Mouse (Mus musculus) cerebellum, adult 8-10 months (tissue): ENCODE data around the gene Atad3a.

Experiments
- DNase-seq: peaks from one replicate; pipeline ENCODE4 v3.0.0; 2022

Atad3a gene

DNA sequence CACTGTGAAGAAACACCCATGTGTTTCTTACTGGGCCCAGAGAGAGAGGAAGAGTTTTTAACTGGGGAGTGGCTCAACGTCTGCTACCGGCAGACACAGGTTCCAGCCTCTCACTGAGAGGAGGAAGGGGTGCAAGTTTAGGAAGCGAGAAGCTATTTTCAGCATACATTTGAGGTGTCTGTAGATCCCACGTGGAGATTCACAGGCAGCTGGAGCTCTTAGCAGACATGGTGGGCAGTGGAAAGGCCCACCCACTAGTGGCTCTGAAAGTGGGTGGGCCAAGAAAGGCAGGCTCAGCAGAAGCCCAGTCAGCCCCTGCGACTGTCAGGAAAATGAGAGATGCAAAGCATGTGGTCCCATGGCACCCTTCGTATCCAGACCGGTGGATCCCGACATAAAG, 22.6 kb downstream of the Atad3a start:
- no peak for DNase-seq

DNA sequence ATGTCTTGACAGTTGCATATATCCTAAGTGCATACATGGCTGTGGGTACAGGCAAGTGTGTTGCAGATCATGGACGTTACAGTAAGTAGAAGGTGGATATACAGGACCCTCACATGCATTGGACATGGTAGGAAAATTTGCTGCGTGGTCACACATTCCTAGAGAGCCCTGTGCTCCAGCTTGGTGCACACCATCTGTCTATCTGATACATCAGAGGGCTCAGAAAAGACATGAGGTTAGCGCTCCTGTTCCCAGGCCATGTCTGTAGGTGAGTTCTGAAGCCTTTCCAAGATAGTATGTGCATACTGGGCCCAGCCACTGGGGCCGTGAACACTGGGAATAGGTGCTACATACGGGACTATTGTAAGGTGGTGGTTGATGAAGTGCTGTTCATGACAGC, 24.5 kb downstream of the Atad3a start:
- no peak for DNase-seq

DNA sequence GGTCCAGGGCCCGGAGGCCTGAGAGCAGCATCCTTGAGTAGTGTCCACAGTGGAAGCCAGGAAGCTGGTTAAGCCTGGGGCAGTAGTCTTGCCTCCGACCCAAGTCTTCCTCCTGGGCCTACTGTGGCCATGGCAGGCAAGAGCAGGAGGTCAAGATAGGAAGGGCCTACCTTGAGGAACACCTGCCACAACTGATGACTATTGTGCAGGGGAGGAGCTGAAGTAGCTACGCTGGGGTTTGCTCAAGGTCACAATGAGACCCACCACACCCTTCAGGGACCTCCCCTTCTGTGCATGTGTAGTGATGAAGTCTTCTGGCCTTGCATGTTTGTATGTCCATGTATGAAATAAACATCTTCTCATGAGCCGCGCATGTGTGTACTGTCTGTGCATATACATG, 25.1 kb downstream of the Atad3a start:
- DNase-seq = no peak

DNA sequence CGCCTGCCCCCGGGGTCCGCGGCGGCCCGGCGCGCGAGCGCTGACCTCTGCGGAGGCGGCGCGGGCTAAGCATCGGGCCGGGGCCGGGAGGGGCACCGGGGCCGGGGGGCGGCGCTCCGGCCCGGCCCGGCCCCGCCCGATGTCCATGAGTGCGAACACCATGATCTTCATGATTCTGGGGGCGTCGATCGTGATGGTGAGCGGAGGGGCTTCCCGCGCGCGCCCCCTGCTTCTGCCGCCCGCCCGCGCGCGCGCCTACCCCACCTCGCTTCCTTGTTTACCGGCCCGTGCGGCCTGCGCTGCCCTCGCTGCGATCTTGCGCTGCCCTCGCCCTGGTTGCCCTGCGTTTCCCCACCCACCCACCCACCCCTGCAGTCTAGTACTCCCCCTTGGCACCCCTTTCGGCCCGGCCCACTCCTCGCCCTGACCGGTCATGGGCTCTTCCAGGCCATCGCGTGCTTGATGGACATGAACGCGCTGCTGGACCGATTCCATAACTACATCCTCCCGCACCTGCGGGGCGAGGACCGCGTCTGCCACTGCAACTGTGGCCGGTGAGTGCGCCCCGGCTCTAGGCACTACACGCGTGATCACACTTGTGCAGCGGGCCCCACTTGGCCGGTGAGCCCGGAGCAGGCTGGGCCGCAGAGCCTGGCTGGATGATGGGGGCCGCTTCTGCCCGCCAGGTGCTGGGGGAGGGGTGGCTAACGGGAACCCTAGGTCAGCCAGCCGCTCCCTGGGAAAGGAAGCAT, 25.8 kb downstream of the Atad3a start:
- peak; percentile 76 for DNase-seq

DNA sequence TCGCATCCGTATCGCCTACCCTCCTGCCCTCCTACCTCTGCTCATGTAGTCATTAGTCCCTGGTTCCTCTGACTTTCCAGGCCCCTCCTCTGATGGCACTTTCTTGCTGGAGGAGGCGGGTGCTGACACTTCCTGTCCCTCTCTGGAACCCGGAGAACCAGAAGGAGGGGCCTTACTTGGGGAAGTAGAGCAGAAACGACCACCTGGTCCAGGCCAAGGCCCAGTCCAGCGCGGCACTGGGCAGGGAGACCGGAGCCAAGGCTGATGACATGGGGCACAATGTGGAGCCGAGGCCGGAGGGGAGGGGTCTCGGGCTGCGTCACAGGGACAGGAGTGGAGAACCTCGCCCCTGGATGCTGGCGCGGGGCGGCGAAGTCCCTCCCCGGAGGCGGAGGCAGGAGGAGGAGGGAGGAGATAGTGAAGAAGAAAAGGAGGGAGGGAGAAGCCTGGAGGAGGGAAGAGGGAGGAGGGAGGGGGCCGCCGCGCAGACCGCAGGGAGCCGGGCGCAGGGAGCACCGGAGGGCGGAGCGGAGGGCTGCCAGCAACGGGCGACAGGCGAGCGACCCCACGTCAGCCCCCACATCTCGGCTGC, 26.4 kb downstream of the Atad3a start, which contains the start of gene Tmem240:
Gene Tmem240, plus strand, starts transcription at position 451 of the 592 bp plus-strand sequence.
- peak; percentile 93 for DNase-seq

DNA sequence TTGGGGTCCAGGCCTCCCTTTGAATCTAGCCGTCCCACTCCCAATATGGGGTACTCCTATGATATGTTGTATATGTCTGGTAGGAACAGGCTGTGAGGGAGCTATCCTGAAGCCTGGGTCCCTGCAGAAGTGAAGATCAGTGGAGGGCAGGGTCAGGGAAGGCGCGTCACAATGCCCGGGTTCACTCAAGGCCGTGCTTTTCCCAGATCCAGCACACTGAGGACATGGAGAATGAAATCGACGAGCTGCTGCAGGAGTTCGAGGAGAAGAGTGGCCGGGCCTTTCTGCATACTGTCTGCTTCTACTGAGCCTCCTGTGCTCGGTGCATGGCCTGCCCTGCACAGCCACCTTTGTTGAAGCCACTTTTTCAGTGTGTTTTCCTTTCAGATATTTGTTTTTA, 27.6 kb downstream of the Atad3a start:
- DNase-seq = no peak

DNA sequence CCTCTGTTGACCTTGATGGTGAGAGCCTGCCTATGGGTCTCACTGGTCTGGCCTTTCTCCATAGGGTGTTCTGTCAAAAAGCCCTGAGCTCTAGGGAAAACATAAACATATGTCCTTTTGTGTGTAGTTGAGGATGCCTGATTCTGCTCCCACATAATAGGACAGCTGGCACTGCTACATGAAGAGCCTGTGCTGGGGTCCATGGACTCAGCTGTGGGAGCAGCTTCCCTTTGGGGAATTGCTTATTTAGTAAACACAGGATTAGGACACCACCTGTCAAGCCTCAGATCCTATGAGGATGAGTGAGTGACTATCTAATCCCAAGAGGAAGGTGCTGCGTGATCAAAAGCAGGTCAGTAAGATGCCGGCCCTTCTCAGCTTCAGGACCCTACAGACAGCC, 32.9 kb downstream of the Atad3a start:
- DNase-seq = no peak

DNA sequence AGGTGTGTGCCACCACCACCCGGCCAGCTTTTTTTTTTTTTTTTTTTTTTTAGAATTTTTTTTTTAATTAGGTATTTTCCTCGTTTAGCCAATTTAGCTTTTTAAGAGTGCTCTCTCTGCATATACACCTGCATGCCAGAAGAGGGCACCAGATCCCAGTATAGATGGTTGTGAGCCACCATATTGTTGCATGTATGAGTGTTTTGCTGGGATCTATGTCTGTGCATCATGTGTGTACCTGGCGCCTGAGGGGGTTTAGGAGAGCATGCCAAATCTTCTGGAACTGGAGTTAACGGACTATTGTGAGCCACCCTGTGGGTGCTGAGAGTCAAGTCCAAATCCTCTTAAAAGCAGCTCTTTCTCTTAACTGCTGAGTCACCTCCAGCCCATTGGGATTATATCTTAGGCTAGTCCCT, 39.2 kb downstream of the Atad3a start:
- DNase-seq = no peak

DNA sequence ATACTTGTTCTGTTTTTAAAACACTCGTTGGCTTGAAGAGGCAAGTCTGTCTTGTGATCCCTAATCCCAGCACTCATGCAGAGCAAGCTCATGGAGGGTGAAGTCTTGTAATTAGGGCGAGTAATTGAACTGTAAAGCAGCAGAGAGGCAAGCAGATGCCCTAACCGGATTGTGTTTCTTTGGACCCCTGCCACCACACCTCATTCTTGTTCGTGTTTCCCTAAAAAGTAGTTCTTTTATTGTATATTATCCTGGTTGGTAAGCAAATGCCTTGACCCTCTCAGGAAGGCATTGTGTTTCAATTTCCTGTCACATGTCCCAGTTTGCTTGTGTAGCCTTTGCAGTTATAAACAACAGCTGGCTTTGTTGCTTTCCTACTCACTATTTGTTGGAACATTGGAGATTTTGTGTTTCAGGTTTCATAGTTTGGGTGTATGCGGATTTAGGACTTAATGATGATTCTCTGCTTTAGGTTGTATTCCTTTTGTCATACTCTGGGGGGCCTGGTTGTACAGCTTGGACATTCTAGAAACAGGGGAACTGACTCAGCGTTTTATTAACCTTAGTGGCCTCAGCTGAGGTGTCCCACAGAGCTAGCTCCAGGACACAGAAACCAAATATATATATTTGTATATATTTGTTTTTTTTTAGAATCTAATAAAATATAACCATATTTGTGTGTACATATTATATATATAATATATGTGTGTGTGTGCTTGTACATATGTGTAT, 50.2 kb downstream of the Atad3a start:
- peak; percentile 51 for DNase-seq

DNA sequence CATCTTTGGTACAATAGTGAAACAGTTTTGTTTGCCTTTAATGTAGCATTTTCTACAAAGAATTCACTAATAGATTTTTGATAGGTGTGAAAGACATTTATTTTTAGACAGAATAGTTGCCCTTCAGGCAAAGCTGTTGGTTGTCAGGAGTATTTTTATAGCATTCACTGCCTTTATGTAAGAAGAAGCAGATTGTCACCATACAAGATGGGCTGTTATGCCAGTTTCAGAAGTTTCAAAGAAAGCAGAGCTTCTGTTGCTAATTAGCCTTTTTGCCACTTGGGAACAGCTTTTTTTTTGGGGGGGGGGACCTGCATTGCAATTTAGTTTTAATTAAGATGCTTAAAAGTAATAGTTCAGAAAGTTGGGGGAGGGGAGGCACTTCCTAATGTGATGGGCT, 51.9 kb downstream of the Atad3a start:
- no peak for DNase-seq

DNA sequence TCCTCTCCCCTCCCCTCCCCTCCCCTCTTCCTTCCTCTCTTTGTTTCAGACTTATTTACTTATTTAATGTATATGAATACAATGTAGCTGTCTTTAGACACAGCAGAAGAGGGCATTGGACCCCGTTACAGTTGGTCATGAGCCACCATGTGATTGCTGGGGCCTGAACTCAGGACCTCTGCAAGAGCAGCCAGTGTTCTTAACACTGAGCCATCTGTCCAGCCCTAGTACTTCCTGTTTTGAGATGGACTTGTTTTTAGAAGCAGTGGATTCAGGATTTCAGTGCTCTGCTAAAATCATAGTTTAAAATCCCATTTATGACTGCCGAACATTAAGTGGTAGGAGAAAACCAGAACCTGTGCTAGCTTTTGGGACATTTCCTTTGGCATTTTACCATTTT, 52.3 kb downstream of the Atad3a start:
- DNase-seq = no peak

DNA sequence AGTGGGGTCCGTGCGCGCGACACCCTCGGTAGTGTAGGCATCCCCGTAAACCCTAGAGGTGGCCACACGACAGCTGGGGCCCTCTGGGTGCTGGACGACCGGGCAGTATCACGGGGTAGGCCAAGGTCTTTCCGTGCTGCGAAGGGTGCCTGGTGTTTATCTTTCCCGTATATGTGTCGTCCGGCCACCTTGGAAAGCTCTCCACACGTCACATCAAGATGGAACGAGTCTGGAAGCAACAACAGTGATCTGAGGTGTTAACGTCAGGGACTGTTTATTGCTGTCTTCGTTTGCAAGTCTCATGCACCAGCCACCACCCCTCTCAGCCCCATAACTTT, 55.3 kb downstream of the Atad3a start:
- DNase-seq = no peak

DNA sequence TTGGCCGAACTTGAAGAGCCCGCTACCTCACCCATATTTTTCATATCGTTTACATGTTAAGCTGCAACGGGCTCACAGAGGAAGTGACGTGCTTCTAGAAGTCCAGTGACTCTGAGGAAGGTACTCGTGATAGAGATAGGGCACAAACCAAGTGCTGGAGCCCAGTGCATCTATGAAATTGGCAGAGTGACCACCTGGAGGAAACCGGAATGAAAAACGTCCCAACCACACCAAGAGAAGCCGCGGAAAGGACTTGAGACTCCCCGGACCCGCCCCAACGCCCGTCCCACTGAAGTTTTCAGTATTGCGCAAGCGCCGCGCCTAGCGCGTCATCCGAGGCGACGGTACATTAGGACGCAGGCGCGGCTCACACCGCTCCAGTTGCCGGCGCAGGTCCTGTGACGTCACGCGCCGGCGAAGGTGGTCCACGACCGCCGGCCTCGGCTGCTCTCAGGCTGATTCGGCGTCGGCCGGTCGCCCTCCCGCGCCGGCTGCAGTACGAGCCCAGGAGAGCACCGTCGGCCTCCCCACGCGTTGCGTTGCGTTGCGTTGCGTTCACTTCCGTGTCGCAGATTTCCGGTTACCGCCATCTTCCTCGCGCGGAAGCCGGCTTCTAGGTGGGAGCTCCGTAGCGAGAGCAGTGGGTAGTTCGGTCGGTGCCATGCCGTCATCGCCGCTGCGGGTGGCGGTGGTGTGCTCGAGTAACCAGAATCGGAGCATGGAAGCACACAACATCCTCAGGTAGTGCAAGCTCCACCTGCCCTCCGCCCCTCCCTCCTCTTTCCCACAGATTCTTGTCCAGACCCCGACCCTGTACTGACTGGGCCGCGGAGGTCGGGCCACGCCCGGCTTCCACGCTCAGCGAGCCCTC, 55.9 kb downstream of the Atad3a start, which contains the start of gene Ssu72:
Gene Ssu72, plus strand, starts transcription at position 80 of the 871 bp plus-strand sequence.
- DNase-seq = peak; percentile 94

DNA sequence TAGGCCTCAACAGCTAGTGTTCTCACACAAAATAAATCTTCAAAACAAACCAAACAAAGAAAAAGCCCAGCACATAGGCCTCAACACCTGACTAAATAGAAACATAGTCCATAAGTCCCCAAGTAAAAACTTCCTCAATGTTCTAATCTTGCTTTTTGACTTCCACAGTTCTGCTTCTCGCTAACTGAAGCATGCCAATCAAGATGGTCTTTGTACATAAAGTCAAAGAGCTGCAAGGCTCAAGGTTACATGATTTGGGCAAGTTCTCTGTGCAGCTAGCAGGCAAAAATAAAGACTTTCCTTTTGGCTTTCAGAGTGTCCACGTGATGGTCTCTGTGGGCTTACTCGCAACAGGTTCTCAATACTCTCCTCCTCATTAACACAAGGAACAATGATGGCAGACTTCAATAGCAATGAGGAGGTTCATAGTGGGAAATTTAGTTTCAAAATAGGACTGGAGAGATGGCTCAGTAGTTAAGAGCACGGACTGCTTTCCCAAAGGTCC, 57.4 kb downstream of the Atad3a start:
- no peak for DNase-seq

DNA sequence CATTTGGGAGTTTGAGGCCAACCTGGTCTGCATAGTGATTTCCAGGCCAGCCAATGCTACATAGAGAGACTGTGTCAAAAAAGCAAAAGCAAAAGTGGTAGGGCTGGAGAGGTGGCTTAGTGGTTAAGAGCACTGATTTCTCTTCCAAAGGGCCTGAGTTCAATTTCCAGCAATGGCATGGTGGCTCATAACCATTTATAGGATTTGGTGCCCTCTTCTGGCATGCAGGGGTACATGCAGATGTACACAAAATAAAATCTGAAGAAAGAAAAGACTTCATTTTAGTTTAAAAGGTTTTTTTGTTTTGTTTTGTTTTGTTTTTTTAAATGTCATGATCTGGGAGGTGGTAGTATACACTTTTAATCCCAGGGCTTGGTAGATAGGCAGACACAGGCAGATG, 60.5 kb downstream of the Atad3a start:
- DNase-seq = no peak

DNA sequence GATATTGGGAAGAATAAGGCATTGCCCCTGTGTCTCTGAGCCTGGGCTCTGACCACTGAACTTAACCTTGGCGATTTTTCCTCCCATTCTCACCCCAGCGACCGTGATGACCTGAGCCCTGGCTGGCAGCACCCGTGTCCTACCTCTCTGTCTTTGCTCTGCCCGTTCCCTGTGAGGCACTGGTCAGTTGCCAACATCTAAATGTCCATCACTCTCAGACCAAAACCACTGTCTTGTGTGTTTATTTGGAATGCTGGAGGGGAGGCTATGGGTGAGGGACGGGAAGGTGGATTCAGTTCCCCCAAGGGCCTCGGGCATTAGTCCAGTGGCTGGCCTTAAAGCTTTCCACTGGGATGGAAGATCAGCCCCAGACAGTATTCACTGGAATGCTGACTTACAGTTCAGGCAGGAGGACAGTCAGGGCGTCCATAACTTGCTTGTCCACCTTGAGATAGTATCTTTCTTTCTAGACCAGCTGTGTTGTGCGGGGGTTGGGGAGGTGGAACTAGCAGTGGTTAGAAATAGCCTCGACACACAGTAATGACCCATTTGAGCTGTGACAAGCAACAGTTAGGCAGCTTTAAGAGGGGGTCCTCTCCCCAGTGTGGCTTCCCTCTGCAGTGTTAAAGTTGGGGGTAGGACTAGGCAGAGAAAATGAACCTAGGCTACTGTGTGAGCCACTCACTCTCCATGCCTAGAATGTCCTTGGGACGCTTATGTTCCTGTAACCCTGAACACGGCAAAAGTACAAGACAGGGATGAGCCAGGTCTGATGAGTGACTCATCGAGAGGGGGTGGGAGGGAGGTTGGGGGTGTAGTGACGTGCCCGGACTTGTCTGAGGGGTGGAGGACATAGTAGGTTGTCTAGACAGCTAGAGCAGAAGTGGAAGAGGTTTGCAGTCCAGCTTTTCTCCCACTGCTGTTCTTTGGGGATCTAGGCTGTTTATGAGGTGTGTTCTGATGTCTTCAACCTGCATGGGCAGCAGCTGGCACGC, 64.3 kb downstream of the Atad3a start:
- DNase-seq = peak; percentile 52

DNA sequence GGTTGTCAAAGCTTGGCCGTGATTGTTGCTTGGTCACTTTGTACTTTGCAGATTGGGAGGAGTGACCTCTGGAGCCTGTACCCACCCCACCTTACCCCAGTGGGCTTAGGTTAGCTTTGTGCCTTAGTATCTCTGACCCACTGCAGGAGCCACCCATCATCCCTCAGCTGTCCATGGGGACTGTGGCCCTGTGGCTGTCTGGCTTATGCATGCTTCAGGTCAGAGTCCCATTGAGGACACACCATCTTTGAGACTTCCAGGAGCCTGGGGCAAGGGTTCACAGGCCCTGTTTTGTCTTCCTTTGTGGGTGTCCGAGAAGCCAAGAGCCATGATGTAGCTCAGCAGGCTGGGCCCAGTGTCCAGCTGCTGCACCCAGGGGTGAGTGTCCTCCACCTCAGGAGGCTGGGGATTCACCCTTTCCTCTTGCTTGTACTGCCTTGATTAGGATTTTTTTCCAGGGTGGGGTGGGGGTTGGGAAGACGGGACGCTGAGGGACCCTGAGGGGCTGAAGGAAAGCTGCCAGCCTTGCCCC, 65.3 kb downstream of the Atad3a start:
- peak; percentile 45 for DNase-seq

DNA sequence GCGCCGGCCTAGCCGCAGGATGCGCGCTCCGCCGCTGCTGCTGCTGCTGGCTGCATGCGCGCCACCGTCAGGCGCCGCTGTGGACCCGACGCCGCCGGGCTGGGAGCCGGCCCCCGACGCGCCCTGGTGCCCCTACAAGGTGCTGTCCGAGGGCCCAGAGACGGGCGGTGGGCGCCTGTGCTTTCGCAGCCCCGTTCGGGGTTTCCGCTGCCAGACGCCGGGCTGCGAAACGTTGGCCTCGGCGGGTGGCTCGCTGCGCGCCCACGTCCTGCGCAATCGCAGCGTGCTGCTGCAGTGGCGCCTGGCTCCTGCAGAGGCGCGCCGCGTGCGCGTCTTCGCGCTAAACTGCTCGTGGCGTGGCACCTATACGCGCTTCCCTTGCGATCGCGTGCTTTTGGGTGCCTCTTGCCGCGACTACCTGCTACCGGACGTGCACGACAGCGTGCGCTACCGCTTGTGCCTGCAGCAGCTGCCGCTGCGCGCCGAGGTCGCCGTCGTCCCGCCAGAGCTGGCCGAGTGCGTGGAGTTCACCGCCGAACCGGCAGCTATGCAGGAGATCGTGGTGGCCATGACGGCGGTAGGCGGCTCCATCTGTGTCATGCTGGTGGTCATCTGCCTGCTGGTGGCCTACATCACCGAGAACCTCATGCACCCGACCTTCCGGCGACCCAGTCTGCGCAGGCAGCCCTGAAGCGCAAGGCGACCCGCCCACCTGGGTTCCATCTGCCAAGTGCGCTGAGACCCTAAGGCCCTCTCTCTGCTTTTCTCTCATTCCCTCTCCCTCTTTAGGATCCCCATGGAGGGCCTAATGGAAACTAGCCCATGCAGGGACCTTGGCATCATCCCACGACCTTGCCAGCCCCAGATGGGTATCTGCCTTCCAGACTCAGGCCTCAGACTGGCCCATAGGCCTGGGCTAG, 66.2 kb downstream of the Atad3a start:
- peak; percentile 72 for DNase-seq

DNA sequence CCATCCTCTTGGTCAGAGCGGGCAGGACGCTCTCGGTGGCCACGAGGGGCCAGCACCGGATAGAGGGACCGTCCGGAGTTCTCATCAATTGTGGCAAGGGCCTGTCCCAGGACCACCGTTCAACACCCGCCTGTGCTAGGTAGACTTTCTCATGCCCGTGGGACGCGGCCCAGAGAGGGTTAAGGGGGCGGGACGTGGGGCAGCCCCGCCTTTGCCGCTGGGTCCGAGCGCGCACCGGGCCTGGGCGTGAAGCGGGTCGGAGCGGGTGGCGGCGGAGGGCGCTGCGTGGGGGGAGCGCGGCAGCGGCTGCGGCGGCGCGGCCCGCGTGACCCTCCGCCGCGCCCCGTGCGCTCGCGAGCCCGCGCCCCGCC, 66.8 kb downstream of the Atad3a start, which contains the start of gene Fndc10:
Gene Fndc10, plus strand, starts transcription at position 232 of the 371 bp plus-strand sequence.
- DNase-seq = peak; percentile 88

DNA sequence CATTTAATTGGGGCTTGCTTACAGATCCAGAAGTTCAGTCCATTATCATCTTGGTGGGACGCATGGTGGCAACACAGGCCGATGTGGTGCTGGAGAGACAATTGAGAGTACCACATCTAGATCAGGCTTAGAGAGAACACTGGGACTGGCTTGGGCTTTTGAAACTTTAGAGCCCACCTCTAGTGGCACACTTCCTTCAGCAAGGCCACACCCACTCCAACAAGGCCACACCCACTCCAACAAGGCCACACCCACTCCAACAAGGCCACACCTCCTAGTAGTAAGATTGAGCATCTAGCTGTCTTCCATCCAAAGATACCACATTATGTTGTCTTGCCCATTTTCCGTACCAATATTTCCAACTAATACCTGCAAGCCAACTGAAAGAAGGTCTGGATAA, 68.5 kb downstream of the Atad3a start:
- DNase-seq = no peak
